ENCODE assay signal across 8 mouse cellular contexts in genomic region chr8:121116591-121117185, GRCm38 (mm10). TPM values are rescaled to one million over a fixed set of nuclear protein-coding genes. Genes with fewer than 3 reads are reported as not detected.
A peak's percentile ranks its signal among the peaks of the same experiment; 100 is the strongest.
DNase-seq lines count a peak whose midpoint lies in the region; ATAC-seq and TF ChIP-seq lines count a peak whose summit lies in the region.

No protein-coding gene starts in this region.

- peaks cover 6% of the 10 kb centered on the region; the same call in 1 of the 2 replicates for H3K27me3 ChIP-seq in kidney, adult 2 months (replicated peaks; ENCODE audit: control insufficient read depth, insufficient read depth, low read length)
- peaks cover 100% of the 10 kb centered on the region for H3K27me3 ChIP-seq in liver, embryonic 15.5 days

- peak overlapping the region; percentile 50 for H3K4me3 ChIP-seq in kidney, adult 2 months (ENCODE audit: insufficient read depth, low read depth, low read length)
- peak overlapping the region; percentile 46 for H3K4me3 ChIP-seq in liver, embryonic 15.5 days (replicated peaks)

- WGBS in kidney, adult 2 months, result 2% methylated on average over 55 of the region's 55 CpGs
- 1% methylated on average over 55 of the region's 55 CpGs for WGBS in liver, embryonic 15.5 days (ENCODE audit: insufficient replicate concordance)

- no peak for TF ChIP-seq CTCF in kidney, adult 2 months (conservative IDR thresholded peaks at IDR 0.05; ENCODE audit: insufficient read depth, insufficient read length, low read depth, low read length)

- ATAC-seq in liver, embryonic 15.5 days (ENCODE audit: insufficient read depth), result 0 out of 2 replicates have a peak, but pooled peaks have one; percentile 17

- TF ChIP-seq POLR2A in kidney, adult 2 months (IDR thresholded peaks at IDR 0.05; ENCODE audit: low read depth, low read length), result no peak

- no peak overlapping the region for H3K9ac ChIP-seq in liver, embryonic 15.5 days

- H3K4me2 ChIP-seq in liver, embryonic 15.5 days, result peak overlapping the region; percentile 62

- DNase-seq in kidney, adult 2 months, result no peak
- no peak for DNase-seq in kidney, adult 9 months
- peak; percentile 26 to 50 for DNase-seq in adrenal gland, postnatal 36 days
- DNase-seq in heart, postnatal 14 days, result peak; percentile 49 to 52
- no peak for DNase-seq in cerebellum, adult 11-12 months
- DNase-seq in frontal cortex, postnatal 25 days (ENCODE audit: low spot score in 2 of 2), result no peak
- DNase-seq in frontal cortex, postnatal 36 days (ENCODE audit: low spot score in 2 of 2), result no peak

- intact Hi-C loops in heart, postnatal 14 days (cut with DNase I), result no loop called here

- H3K36me3 ChIP-seq in kidney, adult 2 months (ENCODE audit: control insufficient read depth, insufficient read depth, low read length), result no peaks in the 10 kb centered on the region
- H3K36me3 ChIP-seq in liver, embryonic 15.5 days (replicated peaks), result no peaks in the 10 kb centered on the region

- H3K4me1 ChIP-seq in kidney, adult 2 months (ENCODE audit: control insufficient read depth, insufficient read depth, low read length), result no peaks in the 10 kb centered on the region
- H3K4me1 ChIP-seq in liver, embryonic 15.5 days (replicated peaks), result peaks cover 8% of the 10 kb centered on the region

- peak overlapping the region; percentile 54; the same call in 1 of the 2 replicates for H3K27ac ChIP-seq in kidney, adult 2 months (ENCODE audit: insufficient read depth, low read depth, low read length)
- no peak overlapping the region for H3K27ac ChIP-seq in liver, embryonic 15.5 days (replicated peaks)

- H3K9me3 ChIP-seq in liver, embryonic 15.5 days (replicated peaks), result no peaks in the 10 kb centered on the region

RNA-seq across cellular contexts. Expression of gene Foxc2, which starts 0.7 kb away (rescaled TPM):
- polyA plus RNA-seq in kidney, adult 2 months (2012; rRNA removed), result 5.8 and 7.4 TPM in 2 replicates
- 1 to 10 TPM; 4.9 to 8.3 TPM for total RNA-seq in adrenal gland, postnatal 36 days (2021)
- 1 to 10 TPM; 2.4 to 2.6 TPM for total RNA-seq in heart, postnatal 14 days (2021)
- polyA plus RNA-seq in liver, embryonic 15.5 days (2015; fragmentation: Nextera tagmentation; extraction: Ambion mirVana), result not detected in 2 replicates

RNA-seq across cellular contexts. Expression of gene Mthfsd, which starts 8.5 kb away (rescaled TPM):
- 44.3 and 51.4 TPM in 2 replicates for polyA plus RNA-seq in kidney, adult 2 months (2012; rRNA removed)
- total RNA-seq in adrenal gland, postnatal 36 days (2021), result 10 to 100 TPM; 29.5 to 30.6 TPM
- total RNA-seq in heart, postnatal 14 days (2021), result 10 to 100 TPM; 13.5 to 17.3 TPM
- 19.3 and 19.8 TPM in 2 replicates for polyA plus RNA-seq in liver, embryonic 15.5 days (2015; fragmentation: Nextera tagmentation; extraction: Ambion mirVana)

RNA-seq across cellular contexts. Expression of gene Foxl1, which starts 11.1 kb away (rescaled TPM):
- 0.75 and 1.2 TPM in 2 replicates for polyA plus RNA-seq in kidney, adult 2 months (2012; rRNA removed)
- under 1 TPM; 0.16 to 0.40 TPM for total RNA-seq in adrenal gland, postnatal 36 days (2021)
- total RNA-seq in heart, postnatal 14 days (2021), result under 1 TPM; 0.12 to 0.17 TPM
- polyA plus RNA-seq in liver, embryonic 15.5 days (2015; fragmentation: Nextera tagmentation; extraction: Ambion mirVana), result 0.09 and 0.12 TPM in 2 replicates

RNA-seq across cellular contexts. Expression of gene Foxf1, which starts 32.5 kb away (rescaled TPM):
- polyA plus RNA-seq in kidney, adult 2 months (2012; rRNA removed), result 0.52 and 0.69 TPM in 2 replicates
- 1 to 10 TPM in 1 of 2 experiments, under 1 TPM in 1; 0.40 to 1.8 TPM for total RNA-seq in adrenal gland, postnatal 36 days (2021)
- total RNA-seq in heart, postnatal 14 days (2021), result under 1 TPM; 0.17 to 0.22 TPM
- 2.8 and 3.0 TPM in 2 replicates for polyA plus RNA-seq in liver, embryonic 15.5 days (2015; fragmentation: Nextera tagmentation; extraction: Ambion mirVana)

Comparison
In these comparisons a context has a peak if more than half of its experiments do, and no peak if none do; other contexts are left out.
1. DNase-seq: peak in adrenal gland, postnatal 36 days (2 of 2) and heart, postnatal 14 days (2 of 2); none in kidney, adult 2 months (single experiment), kidney, adult 9 months (single experiment), cerebellum, adult 11-12 months (single experiment), frontal cortex, postnatal 25 days (0 of 2) and frontal cortex, postnatal 36 days (0 of 2).